26 mouse cellular contexts compared by ENCODE assay signal in genomic region chr7:30434701-30435100, GRCm38 (mm10). TPM values are rescaled to one million over a fixed set of nuclear protein-coding genes. Genes with fewer than 3 reads are reported as not detected.
"Had no signal": no experiment of that assay in that cellular context is flagged by ENCODE, and none has a peak within 500 bp of the region (broad histone marks: within the 10 kb centered on the region; RNA-seq: fewer than 3 reads in every experiment).

No protein-coding gene starts in this region.

- H3K4me3 ChIP-seq: gastrocnemius, adult 2 months; heart, embryonic 10.5 days; heart, embryonic 12.5 days; hindbrain, embryonic 10.5 days; hindbrain, embryonic 12.5 days; kidney, embryonic 15.5 days; left cerebral cortex, adult 2 months; limb, embryonic 13.5 days; limb, embryonic 15.5 days; liver, embryonic 12.5 days had no signal

- H3K9ac ChIP-seq: heart, embryonic 12.5 days; hindbrain, embryonic 12.5 days; hindbrain, embryonic 14.5 days; kidney, embryonic 15.5 days; limb, embryonic 13.5 days; liver, embryonic 12.5 days; liver, embryonic 14.5 days had no signal

- H3K36me3 ChIP-seq: heart, embryonic 10.5 days; heart, embryonic 12.5 days; kidney, embryonic 15.5 days; liver, embryonic 12.5 days had no signal

- H3K27ac ChIP-seq: gastrocnemius, adult 2 months; heart, embryonic 10.5 days; hindbrain, embryonic 10.5 days; hindbrain, embryonic 12.5 days; hindbrain, embryonic 14.5 days; kidney, embryonic 15.5 days; kidney, postnatal 0 days; left cerebral cortex, adult 2 months; limb, embryonic 13.5 days; limb, embryonic 15.5 days; liver, embryonic 12.5 days; liver, embryonic 14.5 days had no signal

- H3K9me3 ChIP-seq: heart, embryonic 10.5 days; heart, embryonic 12.5 days; hindbrain, embryonic 10.5 days; hindbrain, embryonic 12.5 days; kidney, embryonic 15.5 days; limb, embryonic 13.5 days; limb, embryonic 15.5 days; liver, embryonic 12.5 days had no signal

- H3K4me1 ChIP-seq: heart, embryonic 12.5 days; hindbrain, embryonic 12.5 days; kidney, embryonic 15.5 days; limb, embryonic 13.5 days; limb, embryonic 15.5 days; liver, embryonic 12.5 days had no signal

- DNase-seq: gastrocnemius, postnatal 25 days; kidney, adult 11 months; layer of hippocampus, adult 9-11 months; layer of hippocampus, postnatal 36 days; left cerebral cortex, postnatal 4 days had no signal

RNA-seq across cellular contexts. Expression of gene Aplp1, which starts 10.6 kb away (rescaled TPM):
- total RNA-seq: granulocyte monocyte progenitor cell, adult 5-6 weeks had no signal

RNA-seq across cellular contexts. Expression of gene Hcst, which starts 15.0 kb away (rescaled TPM):
- total RNA-seq: gastrocnemius, adult 2 months; gastrocnemius, postnatal 25 days; heart, adult 8-10 months; heart, postnatal 25 days; layer of hippocampus, postnatal 14 days; layer of hippocampus, postnatal 36 days; left cerebral cortex, postnatal 4 days had no signal

RNA-seq across cellular contexts. Expression of gene Kirrel2, which starts 22.8 kb away (rescaled TPM):
- total RNA-seq: gastrocnemius, adult 2 months; gastrocnemius, postnatal 10 days; gastrocnemius, postnatal 25 days; granulocyte monocyte progenitor cell, adult 5-6 weeks; heart, adult 18-20 months; heart, adult 8-10 months; heart, postnatal 25 days; liver, adult 2 months had no signal
- polyA plus RNA-seq: limb, embryonic 11.5 days; liver, adult 2 months had no signal
